Mouse (Mus musculus) testis, adult 2 months (tissue): ENCODE data around the gene Slitrk6. TPM values are rescaled to one million over a fixed set of nuclear protein-coding genes. Genes with fewer than 3 reads are reported as not detected.

Experiments used
- H3K27ac ChIP-seq: fragments of 200-500 bp; 2 replicates; pipeline ENCODE4 v1.5.1; 2012; ENCODE audit warnings: low read depth, low read length; ENCODE audit not compliant: control insufficient read depth, insufficient read depth
- H3K27me3 ChIP-seq: fragments of 200-500 bp; 2 replicates; pipeline ENCODE4 v1.6.1; 2012; ENCODE audit warnings: mild to moderate bottlenecking, low read length, moderate library complexity; ENCODE audit not compliant: control insufficient read depth, insufficient read depth
- H3K36me3 ChIP-seq: fragments of 200-500 bp; 2 replicates; pipeline ENCODE4 v1.6.1; 2012; ENCODE audit warnings: mild to moderate bottlenecking, low read length; ENCODE audit not compliant: control insufficient read depth, insufficient read depth
- H3K4me1 ChIP-seq: fragments of 200-500 bp; 2 replicates; pipeline ENCODE4 v1.6.1; 2012; ENCODE audit warnings: low read length; ENCODE audit not compliant: control insufficient read depth, insufficient read depth
- H3K4me3 ChIP-seq: fragments of 200-500 bp; 2 replicates; pipeline ENCODE4 v1.5.1; 2012; ENCODE audit warnings: low read depth, mild to moderate bottlenecking, low read length, moderate library complexity, mixed read lengths; ENCODE audit not compliant: control insufficient read depth
- CTCF ChIP-seq: fragments of 200-500 bp; IDR thresholded peaks from 2 replicates; pipeline ENCODE4 v1.5.1; 2012; ENCODE audit warnings: low read depth, mild to moderate bottlenecking, inconsistent platforms, low read length, moderate library complexity; ENCODE audit not compliant: control insufficient read depth, insufficient read depth, insufficient replicate concordance
- POLR2A ChIP-seq: fragments of 200-500 bp; IDR thresholded peaks from 2 replicates; pipeline ENCODE4 v1.6.1; 2012; ENCODE audit warnings: low read depth, mild to moderate bottlenecking, inconsistent platforms, low read length, moderate library complexity; ENCODE audit not compliant: control insufficient read depth
- polyA plus RNA-seq: library from polyadenylated mRNA; depleted of rRNA; stranded (reverse); fragments of >200 nt; gene quantifications from 2 replicates; pipeline ENCODE4 v1.2.3, GENCODE M21; 2012; rRNA removed

Gene Slitrk6
- 0.04 TPM in 1 of 2 replicates, not detected in the other for polyA plus RNA-seq

GRCm38 (mm10) chr14:110754484-110755307, at the start of gene Slitrk6:
Gene Slitrk6 (minus strand): TSS chr14:110755149.
- H3K27ac ChIP-seq = no peak within 1 kb of the TSS

GRCm38 (mm10) chr14:110777546-110777945, 22.6 kb upstream of the Slitrk6 start:
- TF ChIP-seq CTCF (no peak), POLR2A (no peak)
- no peaks in the 10 kb centered on the region for H3K27me3 ChIP-seq
- H3K4me3 ChIP-seq = no peak overlapping the region
- H3K4me1 ChIP-seq = no peaks in the 10 kb centered on the region
- no peak overlapping the region for H3K27ac ChIP-seq
- H3K36me3 ChIP-seq = no peaks in the 10 kb centered on the region

More at GRCm38 (mm10) chr14:110754484-110755307, at the start of gene Slitrk6:
- H3K4me3 ChIP-seq = no peak within 1 kb of the TSS
- no peaks in the 10 kb centered on the region for H3K36me3 ChIP-seq
- TF ChIP-seq POLR2A = no peak
- TF ChIP-seq CTCF = no peak
- no peaks in the 10 kb centered on the region for H3K27me3 ChIP-seq
- H3K4me1 ChIP-seq = no peaks in the 10 kb centered on the region

DNA sequence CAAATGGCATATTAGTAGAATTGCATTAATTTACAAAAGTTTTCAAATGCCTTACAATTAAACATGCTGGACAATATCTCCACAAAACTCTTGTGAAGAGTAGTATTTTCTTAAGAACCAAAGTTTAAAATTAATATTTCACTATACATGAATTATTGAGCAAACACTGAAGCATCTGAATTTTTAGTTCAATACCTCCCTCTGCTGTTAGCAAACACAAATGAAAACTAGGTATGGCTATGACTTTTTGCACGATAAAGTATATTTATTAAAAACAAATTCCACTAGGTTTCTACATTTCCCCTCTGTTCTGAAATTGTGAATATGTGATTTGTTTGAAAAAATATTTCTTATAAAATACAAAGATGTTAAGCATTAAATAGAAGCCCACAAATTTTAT, 15.7 kb upstream of the Slitrk6 start:
- no peak overlapping the region for H3K4me3 ChIP-seq
- no peaks in the 10 kb centered on the region for H3K27me3 ChIP-seq
- H3K4me1 ChIP-seq = no peaks in the 10 kb centered on the region
- H3K36me3 ChIP-seq = no peaks in the 10 kb centered on the region
- H3K27ac ChIP-seq = no peak overlapping the region
- TF ChIP-seq CTCF (no peak), POLR2A (no peak)

GRCm38 (mm10) chr14:110762588-110763220, 7.8 kb upstream of the Slitrk6 start:
- Histone ChIP-seq H3K36me3 (no peaks in the 10 kb centered on the region), H3K27me3 (no peaks in the 10 kb centered on the region), H3K27ac (no peak overlapping the region), H3K4me3 (no peak overlapping the region), H3K4me1 (no peaks in the 10 kb centered on the region)
- TF ChIP-seq POLR2A (no peak), CTCF (no peak)

DNA sequence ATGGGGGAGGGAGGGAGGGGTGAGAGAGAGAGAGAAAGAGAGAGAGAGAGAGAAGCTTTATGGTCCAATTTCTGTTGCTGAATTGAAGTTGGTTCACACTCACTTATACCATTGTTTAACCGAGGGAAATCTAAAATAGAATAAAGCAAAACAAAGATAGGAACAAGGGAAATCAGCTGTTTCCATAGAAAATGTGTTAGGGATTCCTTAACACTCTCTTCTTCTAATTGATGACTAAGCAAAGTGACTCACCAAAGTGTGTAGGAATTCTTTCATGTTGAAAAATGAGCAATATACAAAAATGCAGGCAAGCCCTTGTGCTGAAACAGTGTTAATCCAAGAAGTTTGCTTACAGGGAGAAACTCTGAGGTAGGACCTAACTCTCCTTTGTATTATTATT, 6.0 kb upstream of the Slitrk6 start:
- H3K4me3 ChIP-seq = no peak overlapping the region
- no peaks in the 10 kb centered on the region for H3K27me3 ChIP-seq
- H3K36me3 ChIP-seq = no peaks in the 10 kb centered on the region
- TF ChIP-seq CTCF = no peak
- no peak for TF ChIP-seq POLR2A
- H3K27ac ChIP-seq = no peak overlapping the region
- H3K4me1 ChIP-seq = no peaks in the 10 kb centered on the region

DNA sequence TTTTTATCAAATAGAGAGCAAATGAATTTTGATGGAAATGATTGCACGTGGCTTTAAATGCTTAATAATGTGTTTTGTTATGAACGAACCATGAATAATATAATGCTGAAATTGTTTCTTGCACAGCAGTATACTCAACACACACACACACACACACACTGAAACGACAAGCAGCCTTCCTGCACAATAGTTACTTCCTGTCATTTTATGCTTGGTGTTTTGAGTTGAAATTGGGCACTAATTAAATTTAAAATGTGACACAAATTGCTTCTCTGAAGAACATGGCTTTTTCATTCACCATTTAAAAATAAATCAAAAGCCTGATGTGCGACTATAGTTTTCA, 330 bp upstream of the Slitrk6 start:
- Histone ChIP-seq H3K27me3 (no peaks in the 10 kb centered on the region), H3K4me1 (no peaks in the 10 kb centered on the region), H3K27ac (no peak overlapping the region), H3K36me3 (no peaks in the 10 kb centered on the region), H3K4me3 (no peak overlapping the region)
- no peak for TF ChIP-seq POLR2A
- TF ChIP-seq CTCF = no peak

- Histone ChIP-seq H3K4me1 (no peaks in the 10 kb centered on the region), H3K27me3 (no peaks in the 10 kb centered on the region), H3K27ac (no peak overlapping the region), H3K4me3 (no peak overlapping the region), H3K36me3 (no peaks in the 10 kb centered on the region)
- TF ChIP-seq POLR2A (no peak), CTCF (no peak)
Observed at GRCm38 (mm10) chr14:110739861-110740260, 15.1 kb downstream of the Slitrk6 start.

- TF ChIP-seq CTCF (no peak), POLR2A (no peak)
- no peak overlapping the region for H3K27ac ChIP-seq
- no peaks in the 10 kb centered on the region for H3K4me1 ChIP-seq
- no peak overlapping the region for H3K4me3 ChIP-seq
- no peaks in the 10 kb centered on the region for H3K27me3 ChIP-seq
- no peaks in the 10 kb centered on the region for H3K36me3 ChIP-seq
Observed at GRCm38 (mm10) chr14:110739368-110739767, 15.6 kb downstream of the Slitrk6 start.
